Comparison of ENCODE assay signal across 8 mouse cellular contexts in the genomic region with DNA sequence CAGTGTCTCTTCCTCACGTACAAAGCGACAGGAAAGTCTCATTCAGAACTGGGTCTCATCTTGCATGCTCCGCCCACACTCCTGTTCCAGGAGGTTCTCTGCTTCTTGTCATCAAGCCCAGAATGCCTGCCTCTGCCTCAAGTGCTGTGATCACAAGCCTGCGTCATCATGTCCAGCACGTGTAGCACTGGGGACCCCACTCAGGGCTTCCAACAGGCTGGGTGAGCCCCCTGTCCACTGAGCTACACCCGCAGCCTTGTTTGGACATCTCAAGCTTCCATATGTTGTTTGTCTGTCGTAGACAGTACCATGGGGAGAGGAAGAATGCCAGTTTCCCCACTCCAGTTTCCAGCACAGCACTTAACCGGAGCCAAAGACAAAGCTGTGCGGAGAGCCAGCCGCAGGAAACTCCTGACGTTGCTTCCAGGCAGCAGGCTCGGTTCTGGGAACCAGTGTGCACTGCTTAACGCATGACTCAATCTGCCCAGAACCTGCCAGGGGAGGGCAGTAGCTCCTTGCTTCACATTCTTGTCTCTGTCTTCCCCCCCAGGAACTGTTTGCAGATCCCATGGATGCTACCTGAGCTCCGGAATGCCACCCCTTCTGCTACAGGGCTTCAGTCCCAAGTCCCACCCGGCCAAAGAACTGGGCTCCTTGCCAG. TPM values are rescaled to one million over a fixed set of nuclear protein-coding genes. Genes with fewer than 3 reads are reported as not detected.
DNase-seq lines count a peak whose midpoint lies in the region; ATAC-seq lines count a peak whose summit lies in the region.

No protein-coding gene starts in this region.

- peak; percentile 65 for DNase-seq in embryo, embryonic 10 days (ENCODE audit: low spot score)
- no peak for DNase-seq in embryo, embryonic 9.5 days (ENCODE audit: extremely low spot score)
- peak; percentile 67 for DNase-seq in gastrocnemius, postnatal 14 days
- peak; percentile 54 to 83 for DNase-seq in left cerebral cortex, adult 9 months (ENCODE audit: low spot score in 2 of 2)
- DNase-seq in lung, postnatal 4 days: peak; percentile 51 to 62

- intact Hi-C loops in gastrocnemius, postnatal 14 days (cut with DNase I; ENCODE audit: low total_unique reads): no loop called here

- H3K4me2 ChIP-seq in intestine, embryonic 15.5 days (replicated peaks): peak overlapping the region; percentile 53
- peak overlapping the region; percentile 38 for H3K4me2 ChIP-seq in stomach, embryonic 14.5 days (replicated peaks; ENCODE audit: low read depth, low read length)

- peak overlapping the region; percentile 13; the same call in 1 of the 2 replicates for H3K27ac ChIP-seq in intestine, embryonic 15.5 days
- no peak overlapping the region for H3K27ac ChIP-seq in stomach, embryonic 14.5 days (ENCODE audit: low read length)

- no peaks in the 10 kb centered on the region for H3K27me3 ChIP-seq in intestine, embryonic 15.5 days (replicated peaks)
- no peaks in the 10 kb centered on the region for H3K27me3 ChIP-seq in stomach, embryonic 14.5 days (ENCODE audit: control insufficient read depth, insufficient read depth, low read length)

- peak; percentile 61 for ATAC-seq in common myeloid progenitor, adult 5-6 weeks (replicated peaks; ENCODE audit: low read depth, poor library complexity, severe bottlenecking)
- peak; percentile 72 for ATAC-seq in intestine, embryonic 15.5 days
- peak; percentile 74 for ATAC-seq in stomach, embryonic 14.5 days (ENCODE audit: insufficient number of reproducible peaks, insufficient read depth, low FRiP score, low read depth)

- peak overlapping the region; percentile 17; the same call in 1 of the 2 replicates for H3K9ac ChIP-seq in intestine, embryonic 15.5 days
- no peak overlapping the region for H3K9ac ChIP-seq in stomach, embryonic 14.5 days (replicated peaks; ENCODE audit: low read depth, low read length)

- peak overlapping the region; percentile 9; the same call in 1 of the 2 replicates for H3K4me3 ChIP-seq in intestine, embryonic 15.5 days (replicated peaks)
- no peak overlapping the region for H3K4me3 ChIP-seq in stomach, embryonic 14.5 days (ENCODE audit: low read depth, low read length)

- WGBS in intestine, embryonic 15.5 days: 20% methylated on average over 15 of the region's 15 CpGs
- WGBS in stomach, embryonic 14.5 days: 27% methylated on average over 15 of the region's 15 CpGs

- peaks cover 15% of the 10 kb centered on the region for H3K4me1 ChIP-seq in intestine, embryonic 15.5 days (replicated peaks)
- H3K4me1 ChIP-seq in stomach, embryonic 14.5 days (ENCODE audit: control insufficient read depth, insufficient read depth, low read length): peaks cover 18% of the 10 kb centered on the region

- H3K36me3 ChIP-seq in intestine, embryonic 15.5 days: no peaks in the 10 kb centered on the region
- H3K36me3 ChIP-seq in stomach, embryonic 14.5 days (ENCODE audit: control insufficient read depth, insufficient read depth, low read length): no peaks in the 10 kb centered on the region

- no peaks in the 10 kb centered on the region for H3K9me3 ChIP-seq in intestine, embryonic 15.5 days
- no peaks in the 10 kb centered on the region for H3K9me3 ChIP-seq in stomach, embryonic 14.5 days (ENCODE audit: control insufficient read depth, low read depth, low read length)

RNA-seq across cellular contexts. Expression of gene Nfyb, which starts 31.3 kb away (rescaled TPM):
- 87.5 and 91.5 TPM in 2 replicates for total RNA-seq in common myeloid progenitor, adult 5-6 weeks (2017)
- total RNA-seq in gastrocnemius, postnatal 14 days (2021): 10 to 100 TPM; 24.0 to 30.3 TPM
- 37.9 and 42.7 TPM in 2 replicates for polyA plus RNA-seq in intestine, embryonic 15.5 days (2015; fragmentation: Nextera tagmentation; extraction: Ambion mirVana)
- 44.6 and 48.7 TPM in 2 replicates for polyA plus RNA-seq in stomach, embryonic 14.5 days (2014; fragmentation: Nextera tagmentation; extraction: Ambion mirVana)

RNA-seq across cellular contexts. Expression of gene Txnrd1, which starts 38.5 kb away (rescaled TPM):
- total RNA-seq in common myeloid progenitor, adult 5-6 weeks (2017): 114 and 119 TPM in 2 replicates
- total RNA-seq in gastrocnemius, postnatal 14 days (2021): 10 to 100 TPM; 27.5 to 30.4 TPM
- polyA plus RNA-seq in intestine, embryonic 15.5 days (2015; fragmentation: Nextera tagmentation; extraction: Ambion mirVana): 106 and 115 TPM in 2 replicates
- polyA plus RNA-seq in stomach, embryonic 14.5 days (2014; fragmentation: Nextera tagmentation; extraction: Ambion mirVana): 98.3 and 98.7 TPM in 2 replicates
